Mouse (Mus musculus): ENCODE data around the gene Ndufaf8.

Ndufaf8 gene

DNA sequence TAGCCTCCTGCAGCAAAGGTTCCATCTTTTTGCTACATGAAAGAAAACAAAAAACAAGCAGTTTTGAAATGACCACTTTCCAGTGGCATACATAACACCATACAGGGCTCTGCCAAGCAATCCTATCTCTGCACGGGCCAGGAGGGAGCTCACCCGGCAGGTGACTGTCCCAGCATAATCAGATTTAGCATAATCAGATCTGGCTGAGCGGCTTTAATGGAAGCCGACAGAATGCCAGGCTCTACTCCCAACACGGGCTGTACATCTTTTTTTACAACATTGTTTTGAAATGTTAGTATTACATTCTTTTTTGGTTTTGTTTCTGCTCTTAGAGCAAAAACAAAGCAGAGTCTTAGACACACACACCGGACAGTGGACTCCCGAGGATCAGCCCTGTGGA, 30.6 kb downstream of the Ndufaf8 start:
- DNase-seq (ENCODE audit: extremely low spot score, low read depth, low spot score), result no peak

DNA sequence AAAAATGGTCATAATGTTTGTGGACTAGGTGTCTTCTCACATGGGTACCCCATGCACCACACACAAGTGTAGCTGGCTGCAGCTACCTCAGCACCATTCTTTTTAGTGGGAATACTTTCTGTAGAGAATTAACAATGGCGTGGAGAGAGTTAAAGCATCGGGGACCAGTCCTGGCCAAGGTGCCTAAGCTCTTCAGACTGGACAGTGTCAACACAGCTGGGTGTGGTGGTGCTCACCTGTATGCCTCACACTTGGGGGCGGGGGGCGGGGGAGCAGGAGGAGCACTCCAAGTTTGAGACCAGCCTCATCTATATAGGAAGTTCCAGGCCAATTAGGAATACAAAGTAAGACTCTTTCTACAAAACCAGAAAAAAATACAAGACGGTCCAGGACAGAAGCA, 35.4 kb downstream of the Ndufaf8 start:
- DNase-seq (ENCODE audit: extremely low spot score, low read depth, low spot score), result no peak

DNA sequence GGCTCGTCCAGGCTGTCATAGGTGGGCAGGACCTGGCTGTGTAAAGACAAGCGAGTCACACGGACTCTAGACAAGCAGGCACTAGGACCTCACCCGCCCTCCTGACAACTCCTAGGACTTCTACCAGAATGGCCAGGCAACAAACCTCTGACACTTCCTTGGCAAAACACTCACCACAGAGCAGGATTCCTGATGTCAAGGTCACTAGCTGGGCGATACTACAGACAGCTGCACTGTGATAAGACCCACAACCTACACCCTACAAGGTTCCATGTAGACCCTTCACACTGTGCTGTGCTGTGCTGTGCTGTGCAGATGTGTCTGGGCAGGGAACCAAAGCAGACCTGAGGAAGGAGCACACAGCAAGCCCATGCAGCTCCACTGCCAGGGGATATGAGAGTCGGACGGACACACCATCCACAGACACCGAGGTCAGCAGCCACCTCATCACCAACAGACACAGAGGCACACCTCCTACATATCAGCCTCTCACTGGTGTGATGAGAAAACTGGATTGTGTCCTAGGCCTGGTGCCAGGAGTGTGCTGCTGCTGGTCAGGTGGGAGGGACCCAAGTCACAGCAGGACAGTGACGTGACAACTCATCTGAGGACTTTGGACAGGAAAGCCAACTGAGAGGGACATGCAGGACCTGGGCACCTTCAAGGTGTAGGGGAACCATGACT, 36.3 kb downstream of the Ndufaf8 start:
- no peak for DNase-seq (ENCODE audit: extremely low spot score, low read depth, low spot score)

DNA sequence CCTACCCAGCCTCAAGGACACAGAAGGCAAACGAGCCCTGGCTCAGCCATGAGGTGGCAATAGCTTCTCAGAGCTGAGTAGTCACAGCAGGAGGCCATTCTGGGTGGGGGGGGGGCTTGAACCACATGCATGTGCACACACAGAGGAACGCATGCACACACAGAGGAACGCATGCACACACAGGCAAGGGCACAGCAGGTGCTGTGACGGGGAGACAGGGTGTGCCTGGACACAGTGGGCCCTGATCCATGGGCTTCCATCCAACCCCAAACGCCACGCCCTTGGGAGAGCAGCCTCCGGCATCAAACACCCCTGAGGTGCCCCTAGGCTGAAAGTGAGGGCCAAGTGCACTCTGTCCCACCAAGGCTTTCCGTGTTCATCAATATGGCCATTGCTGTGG, 37.5 kb downstream of the Ndufaf8 start:
- no peak for DNase-seq (ENCODE audit: extremely low spot score, low read depth, low spot score)

DNA sequence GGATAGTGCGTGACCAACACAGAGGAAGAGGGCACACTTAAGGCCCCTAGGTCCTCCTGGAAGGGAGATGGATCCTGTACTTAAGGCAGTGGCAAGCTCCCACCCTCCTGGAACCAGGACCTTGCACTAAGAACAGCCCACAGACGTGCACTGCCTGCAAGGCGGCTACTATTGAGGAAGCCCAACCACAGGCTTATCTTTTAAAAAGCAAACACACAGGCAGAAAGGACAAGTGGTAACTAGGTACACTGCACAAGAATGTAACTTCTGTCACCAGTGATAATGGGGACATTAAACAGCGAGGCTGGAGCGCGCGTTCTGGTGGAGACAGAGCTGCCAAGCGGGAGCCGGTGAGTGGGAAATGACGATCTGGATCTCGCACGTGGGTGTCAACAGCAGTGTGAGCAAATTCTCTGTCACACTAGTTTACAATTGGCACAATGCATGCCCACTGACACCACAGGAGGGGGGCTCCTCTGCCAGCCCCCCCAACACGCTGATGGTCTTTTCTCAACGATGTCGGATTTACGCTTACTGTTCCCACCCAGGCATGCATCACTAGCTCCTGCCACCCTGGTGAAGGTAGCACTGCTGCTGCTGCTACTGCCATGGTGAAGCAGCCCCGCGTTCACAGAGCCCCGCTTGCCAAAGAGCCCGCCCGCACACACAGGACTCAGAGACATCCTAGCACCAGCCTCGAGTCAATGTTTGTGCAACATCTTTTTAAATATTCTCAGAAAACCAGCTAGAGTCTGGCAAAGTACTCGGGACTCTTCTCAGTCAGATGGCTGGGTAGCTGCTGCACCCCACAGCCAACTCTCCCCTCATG, 38.3 kb downstream of the Ndufaf8 start:
- DNase-seq (ENCODE audit: extremely low spot score, low read depth, low spot score), result no peak

DNA sequence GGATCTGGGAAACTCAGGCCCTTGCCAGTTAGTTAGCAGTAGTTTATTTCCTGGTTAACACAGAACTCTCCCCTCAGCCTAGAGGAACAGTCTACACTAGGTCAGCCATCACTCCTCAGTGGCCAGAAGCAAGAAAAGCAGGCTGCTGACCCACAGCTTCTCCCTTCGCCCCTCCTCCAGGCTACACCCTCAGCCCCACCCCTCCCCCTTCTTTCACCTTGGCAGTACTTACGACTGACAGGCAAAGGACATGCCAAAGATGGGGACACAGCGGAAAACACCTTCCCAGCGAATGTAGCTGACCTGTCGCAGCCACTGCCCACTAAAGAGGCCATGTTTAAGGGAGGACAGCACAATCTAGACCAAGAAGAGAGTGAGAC, 38.9 kb downstream of the Ndufaf8 start:
- DNase-seq (ENCODE audit: extremely low spot score, low read depth, low spot score), result no peak

DNA sequence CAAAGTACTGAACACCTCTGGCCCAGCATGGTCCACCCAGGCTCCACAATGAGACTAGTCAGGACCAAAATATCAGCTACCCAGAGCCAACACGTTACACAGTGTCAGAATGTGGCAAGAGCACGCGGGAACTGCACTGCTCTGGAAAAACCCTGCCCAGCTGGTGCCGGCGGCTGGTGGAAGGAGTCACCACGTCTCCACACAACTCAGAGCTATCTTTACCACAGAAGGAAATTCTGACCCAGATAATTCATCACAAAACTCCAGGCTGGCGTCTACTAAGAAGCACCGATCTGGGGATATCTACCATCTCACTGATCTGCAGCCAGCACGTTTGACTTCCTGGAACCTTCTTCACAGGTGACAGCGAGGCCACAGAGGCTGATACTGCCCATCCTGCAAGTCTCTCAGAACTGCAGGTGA, 40.6 kb downstream of the Ndufaf8 start:
- DNase-seq (ENCODE audit: extremely low spot score, low read depth, low spot score), result no peak

DNA sequence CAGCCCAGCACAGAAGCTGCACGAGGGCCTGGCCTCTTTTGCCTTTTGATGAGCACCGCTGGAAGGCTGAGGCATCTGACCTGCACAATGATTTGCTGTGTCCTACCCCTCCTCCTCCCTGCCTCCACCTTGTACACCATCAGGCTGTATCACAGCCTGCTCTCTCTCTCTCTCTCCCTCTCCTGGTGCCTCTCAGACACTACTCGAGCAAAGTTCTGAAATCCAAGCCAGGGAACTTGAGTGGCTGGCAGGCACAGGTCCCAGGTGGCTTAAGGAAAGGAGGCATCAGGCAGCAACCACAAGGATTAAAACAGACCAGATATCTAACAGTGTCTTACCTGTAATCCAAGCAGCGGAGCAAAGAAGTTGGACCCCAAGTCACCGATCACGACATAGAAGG, 41.5 kb downstream of the Ndufaf8 start:
- DNase-seq (ENCODE audit: extremely low spot score, low read depth, low spot score), result no peak

DNA sequence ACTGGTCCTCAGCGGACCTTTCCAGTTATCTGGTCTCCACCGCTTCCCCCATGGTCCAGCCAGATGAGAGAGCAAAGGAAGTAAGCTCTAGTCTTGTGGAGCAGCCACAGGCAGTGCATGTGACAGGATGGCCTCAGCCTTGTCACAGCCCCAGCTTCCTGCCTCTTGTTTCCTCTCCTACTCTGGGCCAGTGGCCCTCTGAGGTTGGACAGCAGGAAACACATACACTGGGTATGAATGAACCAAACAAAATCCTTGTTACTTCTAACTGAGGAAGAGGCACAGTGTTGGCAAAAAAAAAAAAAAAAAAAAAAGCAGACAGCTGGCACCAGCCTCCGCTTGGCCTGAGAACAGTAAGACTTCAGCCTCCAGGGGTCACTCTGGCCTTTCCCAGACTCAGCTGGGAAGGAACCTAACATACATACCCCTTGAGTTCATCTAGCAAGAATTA, 43.9 kb downstream of the Ndufaf8 start:
- no peak for DNase-seq (ENCODE audit: extremely low spot score, low read depth, low spot score)

DNA sequence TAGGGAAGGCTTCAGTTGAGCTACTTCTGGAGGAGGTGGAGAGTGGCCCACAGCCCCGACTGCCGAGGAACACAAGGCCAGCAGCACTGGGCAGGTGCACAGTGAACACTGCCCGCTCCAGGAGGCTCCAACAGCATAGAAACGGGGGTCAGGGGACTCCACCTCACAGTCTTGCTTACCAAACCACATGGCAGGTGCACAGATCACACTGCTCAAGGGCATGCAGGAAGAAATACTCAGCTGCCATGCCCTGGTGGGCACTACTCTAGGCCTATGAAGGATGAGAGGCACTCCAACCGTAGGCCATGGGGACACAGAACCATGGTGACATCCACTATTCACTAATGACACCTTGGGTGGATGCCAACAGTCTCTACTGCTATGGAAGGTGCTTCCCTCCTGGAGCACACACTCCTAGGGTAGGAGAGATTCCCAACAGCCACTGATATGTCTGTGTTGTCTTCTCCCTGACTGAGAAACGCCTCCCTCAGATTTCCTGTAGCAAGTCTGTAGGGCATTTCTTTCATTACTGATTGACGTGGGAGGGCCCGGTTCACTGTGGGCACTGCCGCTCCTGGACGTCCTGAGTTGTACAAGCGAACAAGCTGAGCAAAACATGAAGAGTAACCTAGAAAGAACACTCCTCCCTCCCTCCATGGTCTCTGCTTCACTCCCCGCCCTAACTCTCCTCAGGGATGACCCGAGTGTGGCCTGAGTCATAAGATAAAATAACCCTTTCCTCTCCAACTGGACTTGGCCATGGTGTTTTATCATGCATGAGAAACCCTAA, 45.2 kb downstream of the Ndufaf8 start:
- DNase-seq (ENCODE audit: extremely low spot score, low read depth, low spot score), result no peak

DNA sequence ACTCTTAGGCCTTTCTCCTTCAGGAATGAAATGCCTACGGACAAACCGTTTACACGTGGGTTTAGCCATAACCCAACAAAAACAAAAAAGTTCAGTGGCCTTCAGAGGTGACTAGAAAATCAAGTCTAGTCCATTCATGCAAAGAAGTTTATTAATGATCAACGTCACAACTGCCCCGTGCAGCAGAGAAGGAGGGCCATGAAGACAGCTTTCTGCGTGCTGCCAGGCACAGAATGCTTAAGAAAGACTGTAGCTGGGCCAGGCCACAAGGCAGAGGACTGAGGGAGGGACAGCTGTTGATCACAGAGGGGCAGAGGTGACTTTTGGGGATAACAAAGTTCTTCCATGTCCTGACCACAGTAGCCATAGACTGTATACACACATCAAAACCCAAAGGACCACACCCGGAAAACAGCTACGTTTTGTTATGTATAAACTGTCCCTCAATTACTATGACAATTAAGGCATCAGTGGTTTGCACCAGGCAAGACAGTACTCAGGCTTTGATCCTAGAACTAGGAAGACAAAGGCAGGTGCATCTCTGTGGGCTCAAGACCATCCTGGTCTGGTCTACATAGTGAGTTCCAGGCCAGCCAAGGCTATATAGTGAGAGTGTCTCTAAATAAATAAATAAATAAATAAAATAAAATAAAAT, 49.6 kb downstream of the Ndufaf8 start:
- DNase-seq (ENCODE audit: extremely low spot score, low read depth, low spot score), result no peak

DNA sequence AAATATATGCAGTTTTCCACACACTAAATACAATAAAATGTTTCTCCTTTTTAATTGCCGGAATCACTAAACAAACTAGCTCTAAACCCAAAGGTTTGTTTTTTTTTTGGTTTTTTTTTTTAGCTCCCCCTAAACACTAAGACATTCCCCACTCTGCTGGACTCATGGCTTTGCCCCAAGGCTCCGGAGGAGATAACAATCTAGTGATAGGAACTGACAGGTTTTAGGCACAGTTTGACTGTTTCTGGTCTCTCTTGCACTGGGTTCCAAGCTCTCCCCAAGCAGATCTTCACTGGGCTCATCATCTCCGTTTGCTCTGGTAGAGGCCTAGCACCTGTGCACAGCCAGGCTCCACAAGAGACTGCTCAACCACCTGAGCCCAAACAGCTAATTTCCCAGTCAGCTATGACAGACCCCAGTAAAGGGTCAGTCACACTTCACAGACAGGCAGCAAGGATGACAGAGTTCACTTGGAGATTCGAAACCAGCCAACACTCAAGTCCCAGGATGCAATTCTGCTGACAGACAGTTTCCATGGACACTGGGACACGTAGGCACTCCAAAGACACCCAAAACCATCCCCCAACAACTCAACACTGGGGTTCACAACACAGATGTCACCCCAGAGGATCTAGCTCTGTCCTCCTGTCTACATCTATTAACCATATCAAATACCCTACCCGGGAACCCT, 50.9 kb downstream of the Ndufaf8 start:
- DNase-seq (ENCODE audit: extremely low spot score, low read depth, low spot score), result no peak

Measured in hindlimb bud, embryonic 11.5 days (tissue).